Comparison of ENCODE assay signal across 16 mouse cellular contexts in the genomic region with DNA sequence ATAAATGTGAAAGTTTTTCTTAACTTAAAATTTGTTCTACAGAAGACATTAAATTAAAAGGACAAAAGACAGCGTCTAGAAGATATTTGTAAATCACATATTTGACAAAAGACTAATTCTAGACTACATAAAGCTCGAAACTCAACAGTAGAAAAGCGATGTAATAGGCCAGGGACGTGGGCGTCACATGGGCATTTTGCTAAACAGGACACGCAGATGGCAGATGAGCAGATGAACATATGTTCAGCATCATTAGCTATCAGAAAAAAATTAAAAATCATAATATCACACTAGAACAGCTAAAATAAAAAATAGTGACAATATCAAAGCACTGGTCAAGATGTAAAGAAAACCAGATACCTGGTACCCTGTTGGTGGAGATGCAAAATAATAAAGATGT.
"Had no signal": no experiment of that assay in that cellular context is flagged by ENCODE, and none has a peak within 500 bp of the region (broad histone marks: within the 10 kb centered on the region; RNA-seq: fewer than 3 reads in every experiment).

No protein-coding gene starts in this region.

- H3K4me1 ChIP-seq: neural tube, embryonic 13.5 days; neural tube, embryonic 15.5 days had no signal

- H3K27me3 ChIP-seq: stomach, embryonic 15.5 days had no signal

- H3K4me3 ChIP-seq: neural tube, embryonic 13.5 days; neural tube, embryonic 15.5 days; stomach, embryonic 15.5 days had no signal

- H3K27ac ChIP-seq: neural tube, embryonic 13.5 days; neural tube, embryonic 15.5 days; stomach, embryonic 15.5 days; stomach, postnatal 0 days had no signal

- DNase-seq: retina, postnatal 1 day; right cerebral cortex, adult 18-20 months; right cerebral cortex, postnatal 14 days; right cerebral cortex, postnatal 25 days; right cerebral cortex, postnatal 4 days; spleen, adult 18-20 months; thymus, adult 18-20 months; thymus, adult 2 months; thymus, postnatal 14 days; thymus, postnatal 25 days; thymus, postnatal 36 days; thymus, postnatal 4 days had no signal

- H3K9me3 ChIP-seq: neural tube, embryonic 13.5 days; neural tube, embryonic 15.5 days; stomach, embryonic 15.5 days had no signal
